Mouse (Mus musculus): ENCODE measurements around the gene Rbp7. TPM values are rescaled to one million over a fixed set of nuclear protein-coding genes. Genes with fewer than 3 reads are reported as not detected.

Gene Rbp7
- total and polyA plus RNA-seq, 2 experiments: not detected

DNA sequence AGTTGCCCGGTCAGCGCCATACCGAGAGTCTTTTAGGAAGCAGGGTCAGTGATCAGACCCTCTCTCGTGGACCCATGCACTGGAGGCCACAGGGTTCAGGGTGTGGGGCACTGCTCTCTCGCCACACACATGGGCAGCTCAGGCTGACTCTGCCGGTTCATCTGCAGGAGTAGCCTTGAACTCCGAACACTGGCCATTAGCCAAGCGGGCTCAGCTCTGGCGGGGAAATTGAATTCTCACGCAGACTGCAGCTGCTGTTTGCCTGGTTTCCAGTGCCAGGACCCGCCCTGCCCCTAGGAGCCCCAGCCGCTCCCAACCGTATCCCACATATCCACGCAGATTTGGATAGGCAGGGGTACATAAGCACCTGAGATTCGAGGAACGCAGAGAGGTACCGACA is 515 bp downstream of the Rbp7 start:
- WGBS: 28% methylated on average over 17 of the region's 17 CpGs
- H3K27ac ChIP-seq (replicated peaks; ENCODE audit: insufficient read depth, low read depth, low read length): no peak overlapping the region

DNA sequence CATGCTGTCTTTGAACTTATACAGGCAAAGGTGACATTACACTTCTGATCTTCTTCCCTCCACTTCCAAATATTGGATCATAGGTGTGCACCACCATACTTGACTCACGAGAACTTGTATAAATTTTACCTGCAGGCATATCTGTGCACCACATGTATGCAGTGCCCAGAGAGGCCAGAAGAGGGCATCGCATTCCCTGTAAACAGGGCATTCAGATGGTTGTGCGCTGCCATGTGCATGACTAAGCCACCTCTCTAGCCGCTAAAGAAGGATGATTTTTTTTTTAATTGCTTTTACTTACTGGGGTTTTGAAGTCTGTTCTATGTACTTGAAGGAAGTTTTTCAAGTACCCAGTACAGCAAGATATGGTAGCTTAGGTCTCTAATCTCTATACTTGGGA is 1.1 kb downstream of the Rbp7 start:
- 86% methylated on average over 4 of the region's 4 CpGs for WGBS
- Histone ChIP-seq H3K36me3 (ENCODE audit: control insufficient read depth, insufficient read depth, low read length) (no peaks in the 10 kb centered on the region), H3K79me2 (ENCODE audit: control insufficient read depth, insufficient read depth, low read length) (no peaks in the 10 kb centered on the region), H3K4me1 (ENCODE audit: control insufficient read depth, insufficient read depth, low read length) (peaks cover 2% of the 10 kb centered on the region; the same call in 1 of the 2 replicates), H3K27me3 (ENCODE audit: control insufficient read depth, insufficient read depth, low read length) (no peaks in the 10 kb centered on the region), H3K27ac (replicated peaks; ENCODE audit: insufficient read depth, low read depth, low read length) (no peak overlapping the region), H3K9ac (ENCODE audit: low read depth, low read length) (no peak overlapping the region), H3K4me3 (ENCODE audit: insufficient read depth, low read depth, low read length) (no peak overlapping the region)
- TF ChIP-seq POLR2A (IDR thresholded peaks at IDR 0.05; ENCODE audit: extremely low read depth, insufficient read depth, low read length) (no peak), CTCF (IDR thresholded peaks at IDR 0.05; ENCODE audit: low read depth, low read length) (peak; percentile 65)
- DNase-seq (ENCODE audit: extremely low read depth, low read depth, low spot score): peak; percentile 53

More for the DNA sequence above, 515 bp downstream of the Rbp7 start:
- Histone ChIP-seq H3K9ac (ENCODE audit: low read depth, low read length) (no peak overlapping the region), H3K4me1 (ENCODE audit: control insufficient read depth, insufficient read depth, low read length) (peaks cover 2% of the 10 kb centered on the region; the same call in 1 of the 2 replicates), H3K4me3 (ENCODE audit: insufficient read depth, low read depth, low read length) (no peak overlapping the region), H3K36me3 (ENCODE audit: control insufficient read depth, insufficient read depth, low read length) (no peaks in the 10 kb centered on the region), H3K27me3 (ENCODE audit: control insufficient read depth, insufficient read depth, low read length) (no peaks in the 10 kb centered on the region), H3K79me2 (ENCODE audit: control insufficient read depth, insufficient read depth, low read length) (no peaks in the 10 kb centered on the region)
- peak; percentile 84 for DNase-seq (ENCODE audit: extremely low read depth, low read depth, low spot score)
- no peak for TF ChIP-seq CTCF (IDR thresholded peaks at IDR 0.05; ENCODE audit: low read depth, low read length)
- no peak for TF ChIP-seq POLR2A (IDR thresholded peaks at IDR 0.05; ENCODE audit: extremely low read depth, insufficient read depth, low read length)

DNA sequence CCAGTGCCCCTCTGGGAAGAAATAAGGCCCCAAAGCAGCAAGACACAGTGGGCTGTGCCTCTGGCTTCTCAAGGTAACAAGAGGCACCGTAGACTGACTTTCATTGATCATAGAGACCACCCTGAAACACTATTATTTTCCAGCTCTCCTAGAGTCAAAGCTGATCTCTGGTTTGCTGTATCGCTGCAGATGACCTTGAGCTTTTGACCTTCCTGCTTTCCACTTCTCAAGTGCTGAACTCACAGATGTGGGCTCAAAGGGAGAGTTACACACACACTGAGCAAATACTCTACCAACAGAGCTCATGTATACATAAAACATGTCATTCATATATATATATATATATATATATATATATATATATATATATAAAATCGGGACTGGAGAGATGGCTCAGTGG is 4.1 kb downstream of the Rbp7 start:
- 54% methylated on average over 3 of the region's 3 CpGs for WGBS
- DNase-seq (ENCODE audit: extremely low read depth, low read depth, low spot score): no peak
- Histone ChIP-seq H3K4me3 (ENCODE audit: insufficient read depth, low read depth, low read length) (no peak overlapping the region), H3K79me2 (ENCODE audit: control insufficient read depth, insufficient read depth, low read length) (no peaks in the 10 kb centered on the region), H3K27me3 (ENCODE audit: control insufficient read depth, insufficient read depth, low read length) (no peaks in the 10 kb centered on the region), H3K36me3 (ENCODE audit: control insufficient read depth, insufficient read depth, low read length) (no peaks in the 10 kb centered on the region), H3K9ac (ENCODE audit: low read depth, low read length) (no peak overlapping the region), H3K4me1 (ENCODE audit: control insufficient read depth, insufficient read depth, low read length) (peaks cover 2% of the 10 kb centered on the region; the same call in 1 of the 2 replicates), H3K27ac (replicated peaks; ENCODE audit: insufficient read depth, low read depth, low read length) (no peak overlapping the region)
- TF ChIP-seq POLR2A (IDR thresholded peaks at IDR 0.05; ENCODE audit: extremely low read depth, insufficient read depth, low read length): no peak

DNA sequence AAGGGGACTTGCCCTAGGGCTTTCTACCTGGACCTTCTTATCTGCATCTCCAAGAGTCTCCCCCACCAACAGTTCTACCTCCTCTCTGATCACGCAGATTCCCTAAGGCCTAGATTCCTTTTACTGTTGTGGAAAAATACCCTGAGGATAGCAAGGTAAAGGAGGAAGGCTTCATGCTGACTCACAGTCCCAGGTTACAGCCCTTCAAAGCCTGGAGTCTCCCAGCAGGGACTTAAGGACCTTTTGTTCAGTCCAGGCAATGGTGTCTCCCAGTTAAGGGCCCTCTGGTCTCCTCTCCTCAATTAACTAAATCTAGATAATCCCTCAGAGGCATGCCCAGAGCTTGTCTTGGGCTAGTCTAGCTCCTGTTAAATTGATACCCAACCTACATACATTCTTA is 8.5 kb downstream of the Rbp7 start:
- 0 out of 2 replicates have a peak, but pooled peaks cover 2% of the 10 kb centered on the region for H3K4me1 ChIP-seq (ENCODE audit: control insufficient read depth, insufficient read depth, low read length)
- no peaks in the 10 kb centered on the region for H3K36me3 ChIP-seq (ENCODE audit: control insufficient read depth, insufficient read depth, low read length)
- WGBS: 89% methylated on average over 1 of the region's 1 CpGs
- H3K79me2 ChIP-seq (ENCODE audit: control insufficient read depth, insufficient read depth, low read length): no peaks in the 10 kb centered on the region
- H3K9ac ChIP-seq (ENCODE audit: low read depth, low read length): no peak overlapping the region
- DNase-seq (ENCODE audit: extremely low read depth, low read depth, low spot score): no peak
- no peak overlapping the region for H3K4me3 ChIP-seq (ENCODE audit: insufficient read depth, low read depth, low read length)
- TF ChIP-seq CTCF (IDR thresholded peaks at IDR 0.05; ENCODE audit: low read depth, low read length): no peak
- TF ChIP-seq POLR2A (IDR thresholded peaks at IDR 0.05; ENCODE audit: extremely low read depth, insufficient read depth, low read length): no peak
- no peak overlapping the region for H3K27ac ChIP-seq (replicated peaks; ENCODE audit: insufficient read depth, low read depth, low read length)
- H3K27me3 ChIP-seq (ENCODE audit: control insufficient read depth, insufficient read depth, low read length): no peaks in the 10 kb centered on the region

GRCm38 (mm10) chr4:149445868-149446267 is 8.9 kb downstream of the Rbp7 start:
- Histone ChIP-seq H3K4me1 (ENCODE audit: control insufficient read depth, insufficient read depth, low read length) (0 out of 2 replicates have a peak, but pooled peaks cover 2% of the 10 kb centered on the region), H3K4me3 (ENCODE audit: insufficient read depth, low read depth, low read length) (no peak overlapping the region), H3K36me3 (ENCODE audit: control insufficient read depth, insufficient read depth, low read length) (no peaks in the 10 kb centered on the region), H3K9ac (ENCODE audit: low read depth, low read length) (no peak overlapping the region), H3K27ac (replicated peaks; ENCODE audit: insufficient read depth, low read depth, low read length) (no peak overlapping the region), H3K79me2 (ENCODE audit: control insufficient read depth, insufficient read depth, low read length) (no peaks in the 10 kb centered on the region), H3K27me3 (ENCODE audit: control insufficient read depth, insufficient read depth, low read length) (no peaks in the 10 kb centered on the region)
- no peak for DNase-seq (ENCODE audit: extremely low read depth, low read depth, low spot score)
- WGBS: 37% methylated on average over 11 of the region's 11 CpGs
- TF ChIP-seq POLR2A (IDR thresholded peaks at IDR 0.05; ENCODE audit: extremely low read depth, insufficient read depth, low read length) (no peak), CTCF (IDR thresholded peaks at IDR 0.05; ENCODE audit: low read depth, low read length) (no peak)

- H3K9ac ChIP-seq (ENCODE audit: low read depth, low read length): 0 out of 2 replicates have a peak overlapping the region, but pooled peaks have one; percentile 0
Observed at GRCm38 (mm10) chr4:149444964-149445701, 9.6 kb downstream of the Rbp7 start.

More at GRCm38 (mm10) chr4:149444964-149445701, 9.6 kb downstream of the Rbp7 start:
- 1% methylated on average over 36 of the region's 36 CpGs for WGBS
- TF ChIP-seq POLR2A (IDR thresholded peaks at IDR 0.05; ENCODE audit: extremely low read depth, insufficient read depth, low read length) (no peak), CTCF (IDR thresholded peaks at IDR 0.05; ENCODE audit: low read depth, low read length) (peak; percentile 94)
- peak; percentile 81 for DNase-seq (ENCODE audit: extremely low read depth, low read depth, low spot score)
- Histone ChIP-seq H3K4me3 (ENCODE audit: insufficient read depth, low read depth, low read length) (no peak overlapping the region), H3K79me2 (ENCODE audit: control insufficient read depth, insufficient read depth, low read length) (no peaks in the 10 kb centered on the region), H3K36me3 (ENCODE audit: control insufficient read depth, insufficient read depth, low read length) (no peaks in the 10 kb centered on the region), H3K4me1 (ENCODE audit: control insufficient read depth, insufficient read depth, low read length) (0 out of 2 replicates have a peak, but pooled peaks cover 2% of the 10 kb centered on the region), H3K27ac (replicated peaks; ENCODE audit: insufficient read depth, low read depth, low read length) (no peak overlapping the region), H3K27me3 (ENCODE audit: control insufficient read depth, insufficient read depth, low read length) (no peaks in the 10 kb centered on the region)

Measured in liver, adult 2 months (tissue).